ENCODE assay signal across 9 mouse cellular contexts in genomic region chr2:165074937-165075336, GRCm38 (mm10). TPM values are rescaled to one million over a fixed set of nuclear protein-coding genes. Genes with fewer than 3 reads are reported as not detected.
DNase-seq lines count a peak whose midpoint lies in the region.
"Had no signal": no experiment of that assay in that cellular context is flagged by ENCODE, and none has a peak within 500 bp of the region (broad histone marks: within the 10 kb centered on the region; RNA-seq: fewer than 3 reads in every experiment).

No protein-coding gene starts in this region.

- intact Hi-C loops in left cerebral cortex, postnatal 4 days (cut with DNase I) = loop anchor here (2.0 to 10.0 kb wide), 5 partner anchors 157 to 410 kb away; partner anchors contain the start of gene Cdh22

- DNase-seq in 416B (ENCODE audit: low read depth) = peak; percentile 67
- DNase-seq in adrenal gland, adult 2 months = peak; percentile 81
- peak; percentile 88 for DNase-seq in embryo, embryonic 10.5 days (ENCODE audit: low spot score)
- peak; percentile 41 for DNase-seq in gastrocnemius, postnatal 25 days
- DNase-seq in kidney, adult 18-20 months = peak; percentile 81
- peak; percentile 84 for DNase-seq in left cerebral cortex, postnatal 4 days
- peak; percentile 67 to 77 for DNase-seq in natural killer cell, adult 2 months (ENCODE audit: low spot score in 2 of 2)
- peak; percentile 67 to 87 for DNase-seq in spleen, postnatal 4 days (ENCODE audit: low spot score in 2 of 2)

RNA-seq across cellular contexts. Expression of gene 1700025C18Rik, which starts 15.6 kb away (rescaled TPM):
- not detected for total RNA-seq in adrenal gland, adult 2 months (2021)
- not detected in 2 replicates for polyA plus RNA-seq in adrenal gland, adult 2 months (2012; rRNA removed)
- not detected for total RNA-seq in gastrocnemius, postnatal 25 days (2021)
- total RNA-seq in left cerebral cortex, postnatal 4 days (2021) = not detected
- polyA plus RNA-seq: stomach, embryonic 15.5 days had no signal

RNA-seq across cellular contexts. Expression of gene Cd40, which starts 19.5 kb away (rescaled TPM):
- total RNA-seq in adrenal gland, adult 2 months (2021) = 1 to 10 TPM; 2.4 to 2.9 TPM
- polyA plus RNA-seq in adrenal gland, adult 2 months (2012; rRNA removed) = 3.2 and 5.3 TPM in 2 replicates
- total RNA-seq in gastrocnemius, postnatal 25 days (2021) = under 1 TPM; 0.48 to 0.84 TPM
- total RNA-seq in left cerebral cortex, postnatal 4 days (2021) = 1 to 10 TPM; 2.3 to 4.2 TPM

RNA-seq across cellular contexts. Expression of gene Ncoa5, which starts 40.3 kb away (rescaled TPM):
- 10 to 100 TPM; 21.0 to 37.6 TPM for total RNA-seq in adrenal gland, adult 2 months (2021)
- 22.3 and 22.6 TPM in 2 replicates for polyA plus RNA-seq in adrenal gland, adult 2 months (2012; rRNA removed)
- total RNA-seq in gastrocnemius, postnatal 25 days (2021) = 10 to 100 TPM in 1 of 2 experiments, 1 to 10 TPM in 1; 9.9 to 12.6 TPM
- 100 to 1,000 TPM; 107 to 111 TPM for total RNA-seq in left cerebral cortex, postnatal 4 days (2021)

Comparison
In these comparisons a context has a peak if more than half of its experiments do, and no peak if none do; other contexts are left out.
1. Peak in every context shown above with its lines: DNase-seq.